Mouse (Mus musculus) forebrain, embryonic 15.5 days (tissue): Measurements from ENCODE around the gene Slc10a4. TPM values are rescaled to one million over a fixed set of nuclear protein-coding genes. Genes with fewer than 3 reads are reported as not detected.
A peak's percentile ranks its signal among the peaks of the same experiment; 100 is the strongest.

Experiments used
- ATAC-seq: fragments of 200-750 bp; cut with Nextera tagmentation; replicated peaks from 2 replicates; pipeline ENCODE4 v1.8.0; 2017; ENCODE audit warnings: mild to moderate bottlenecking, moderate TSS enrichment, moderate library complexity
- H3K27ac ChIP-seq: fragments of 300-500 bp; sonication (generic); replicated peaks from 2 replicates; pipeline ENCODE4 v1.5.1; 2015; ENCODE audit warnings: mild to moderate bottlenecking, inconsistent platforms
- H3K27me3 ChIP-seq: fragments of 300-500 bp; sonication (generic); 2 replicates; pipeline ENCODE4 v1.6.1; 2015; ENCODE audit warnings: inconsistent platforms
- H3K36me3 ChIP-seq: fragments of 300-500 bp; sonication (generic); 2 replicates; pipeline ENCODE4 v1.6.1; 2015; ENCODE audit warnings: mild to moderate bottlenecking, inconsistent platforms
- H3K4me1 ChIP-seq: fragments of 300-500 bp; sonication (generic); 2 replicates; pipeline ENCODE4 v1.6.1; 2015; ENCODE audit warnings: inconsistent platforms
- H3K4me2 ChIP-seq: fragments of 300-500 bp; sonication (generic); replicated peaks from 2 replicates; pipeline ENCODE4 v1.6.1; 2015; ENCODE audit warnings: mild to moderate bottlenecking, inconsistent platforms
- H3K4me3 ChIP-seq: fragments of 300-500 bp; sonication (generic); 2 replicates; pipeline ENCODE4 v1.5.1; 2015; ENCODE audit warnings: mild to moderate bottlenecking, inconsistent platforms
- H3K9ac ChIP-seq: fragments of 300-500 bp; sonication (generic); replicated peaks from 2 replicates; pipeline ENCODE4 v1.6.1; 2015; ENCODE audit warnings: mild to moderate bottlenecking, inconsistent platforms
- H3K9me3 ChIP-seq: fragments of 300-500 bp; sonication (generic); 2 replicates; pipeline ENCODE4 v1.6.1; 2016; ENCODE audit warnings: inconsistent platforms
- WGBS: fragments of 180-500 bp; shearing (Covaris S2); methylation state at CpG from one replicate; pipeline ENCODE4 v1.1.7; 2015; ENCODE audit warnings: mixed read lengths; 5-methylcytosine and 5-hydroxymethylcytosine counted together
- polyA plus RNA-seq: library from polyadenylated mRNA; unstranded; fragments of >200 nt; fragmentation: Nextera tagmentation; extraction: Ambion mirVana; gene quantifications from 2 replicates; pipeline ENCODE4 v1.2.1, GENCODE M21; 2015

Slc10a4 gene
- 15.6 and 18.5 TPM in 2 replicates for polyA plus RNA-seq

DNA sequence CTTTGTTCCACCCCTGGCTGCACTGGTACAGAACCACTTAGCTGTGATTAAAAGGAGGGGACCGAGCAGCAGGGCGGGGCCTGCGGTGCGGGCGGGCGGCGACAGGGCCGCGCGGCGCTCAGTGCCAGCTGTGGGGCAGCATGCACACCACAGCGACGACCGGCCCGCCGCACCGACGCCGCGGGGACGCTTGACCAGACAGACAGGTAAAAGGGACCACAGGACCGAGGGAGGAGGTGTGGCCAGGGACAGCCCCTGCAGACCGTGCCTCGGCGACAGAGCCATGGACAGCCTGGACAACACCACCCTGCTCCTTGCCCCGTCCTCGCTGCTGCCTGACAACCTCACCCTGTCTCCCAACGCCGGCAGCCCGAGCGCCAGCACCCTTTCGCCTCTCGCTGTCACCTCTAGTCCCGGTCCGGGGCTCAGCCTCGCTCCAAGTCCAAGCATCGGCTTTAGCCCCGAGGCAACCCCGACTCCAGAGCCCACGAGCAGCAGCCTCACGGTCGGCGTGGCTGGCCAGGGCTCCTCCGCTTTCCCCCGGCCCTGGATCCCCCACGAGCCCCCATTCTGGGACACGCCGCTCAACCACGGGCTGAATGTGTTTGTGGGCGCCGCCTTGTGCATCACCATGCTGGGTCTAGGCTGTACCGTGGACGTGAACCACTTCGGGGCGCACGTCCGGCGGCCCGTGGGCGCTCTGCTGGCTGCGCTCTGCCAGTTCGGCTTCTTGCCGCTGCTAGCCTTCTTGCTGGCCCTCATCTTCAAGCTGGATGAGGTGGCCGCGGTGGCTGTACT, at the start of gene Slc10a4:
Gene Slc10a4 (plus strand): TSS at position 100 of the 798 bp plus-strand sequence.
- Histone ChIP-seq H3K9ac (peak within 1 kb of the TSS; percentile 55), H3K36me3 (no peaks in the 10 kb centered on the region), H3K4me1 (peaks cover 10% of the 10 kb centered on the region; the same call in 1 of the 2 replicates), H3K27me3 (peaks cover 5% of the 10 kb centered on the region; the same call in 1 of the 2 replicates), H3K4me2 (peak within 1 kb of the TSS; percentile 80), H3K4me3 (peak within 1 kb of the TSS; percentile 50), H3K9me3 (no peaks in the 10 kb centered on the region), H3K27ac (no peak within 1 kb of the TSS)
- peak; percentile 94 for ATAC-seq
- WGBS: 9% methylated on average over 65 of the region's 65 CpGs

DNA sequence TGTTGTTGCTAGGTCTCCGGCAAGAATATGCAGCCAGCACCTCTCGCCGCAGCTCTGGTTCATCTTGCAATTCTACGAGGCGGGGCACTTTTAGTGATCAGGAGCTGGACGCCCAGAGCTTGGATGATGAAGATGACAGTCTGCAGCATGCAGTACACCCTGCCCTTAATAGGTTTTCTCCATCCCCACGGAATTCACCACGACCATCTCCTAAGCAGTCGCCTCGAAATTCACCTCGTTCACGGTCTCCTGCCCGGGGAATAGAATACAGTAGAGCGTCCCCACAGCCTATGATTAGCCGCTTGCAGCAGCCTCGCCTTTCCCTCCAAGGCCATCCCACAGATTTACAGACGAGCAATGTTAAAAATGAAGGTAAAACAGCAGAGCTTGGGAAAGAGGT, 49.4 kb upstream of the Slc10a4 start:
- H3K27ac ChIP-seq: no peak overlapping the region
- peaks cover 18% of the 10 kb centered on the region for H3K36me3 ChIP-seq
- WGBS: 92% methylated on average over 17 of the region's 17 CpGs

DNA sequence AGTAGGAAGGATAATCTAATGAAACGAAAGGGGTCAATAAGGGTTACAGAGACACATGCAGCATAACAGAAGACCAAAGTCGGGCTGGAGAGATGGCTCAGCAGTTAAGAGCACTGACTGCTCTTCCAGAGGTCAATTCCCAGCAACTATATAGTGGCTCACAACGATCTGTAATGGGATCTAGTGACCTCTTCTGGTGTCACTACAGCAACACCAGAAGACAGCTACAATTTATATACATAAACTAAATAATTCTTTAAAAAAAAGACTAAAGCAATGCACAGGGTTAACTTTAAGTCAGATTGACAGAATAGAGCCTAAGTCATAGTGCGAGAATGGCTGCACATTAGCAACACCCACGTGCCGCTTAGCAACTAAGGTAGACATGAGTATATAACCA, 46.6 kb upstream of the Slc10a4 start:
- H3K36me3 ChIP-seq: peaks cover 18% of the 10 kb centered on the region
- no peaks in the 10 kb centered on the region for H3K27me3 ChIP-seq
- H3K4me3 ChIP-seq: no peak overlapping the region
- whole genome bisulfite sequencing: 83% methylated on average over 6 of the region's 6 CpGs
- H3K27ac ChIP-seq: no peak overlapping the region
- no peak overlapping the region for H3K9ac ChIP-seq
- no peak for ATAC-seq
- no peaks in the 10 kb centered on the region for H3K4me1 ChIP-seq
- H3K9me3 ChIP-seq: no peaks in the 10 kb centered on the region
- no peak overlapping the region for H3K4me2 ChIP-seq

More for the DNA sequence above, 49.4 kb upstream of the Slc10a4 start:
- no peak overlapping the region for H3K4me3 ChIP-seq
- H3K9ac ChIP-seq: no peak overlapping the region
- no peak overlapping the region for H3K4me2 ChIP-seq
- H3K27me3 ChIP-seq: no peaks in the 10 kb centered on the region
- H3K4me1 ChIP-seq: no peaks in the 10 kb centered on the region
- H3K9me3 ChIP-seq: no peaks in the 10 kb centered on the region
- ATAC-seq: no peak

DNA sequence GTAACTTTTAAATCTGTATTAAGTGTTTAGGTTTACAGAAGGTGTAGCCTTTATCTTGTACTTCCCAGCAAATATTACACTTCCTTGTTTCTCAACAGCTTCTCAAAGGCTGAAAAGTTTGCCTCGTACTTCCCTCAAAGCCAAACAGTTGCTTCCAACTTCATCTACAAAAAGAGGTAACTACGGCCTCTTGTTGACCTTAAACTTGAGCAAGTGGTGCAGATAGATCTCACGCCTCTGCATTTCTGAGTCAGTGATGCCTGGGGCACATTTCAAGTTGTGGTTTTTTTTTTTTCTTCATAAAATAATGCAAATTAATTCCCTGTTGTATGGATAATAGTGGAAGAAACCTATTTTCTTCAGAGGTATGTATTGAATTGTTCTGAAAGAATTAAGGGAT, 41.0 kb upstream of the Slc10a4 start:
- no peak overlapping the region for H3K27ac ChIP-seq
- no peak overlapping the region for H3K4me2 ChIP-seq
- peaks cover 5% of the 10 kb centered on the region; the same call in 1 of the 2 replicates for H3K36me3 ChIP-seq
- no peak for ATAC-seq
- H3K9me3 ChIP-seq: no peaks in the 10 kb centered on the region
- no peaks in the 10 kb centered on the region for H3K27me3 ChIP-seq
- 90% methylated on average over 3 of the region's 3 CpGs for WGBS
- H3K4me1 ChIP-seq: no peaks in the 10 kb centered on the region
- no peak overlapping the region for H3K4me3 ChIP-seq
- no peak overlapping the region for H3K9ac ChIP-seq

DNA sequence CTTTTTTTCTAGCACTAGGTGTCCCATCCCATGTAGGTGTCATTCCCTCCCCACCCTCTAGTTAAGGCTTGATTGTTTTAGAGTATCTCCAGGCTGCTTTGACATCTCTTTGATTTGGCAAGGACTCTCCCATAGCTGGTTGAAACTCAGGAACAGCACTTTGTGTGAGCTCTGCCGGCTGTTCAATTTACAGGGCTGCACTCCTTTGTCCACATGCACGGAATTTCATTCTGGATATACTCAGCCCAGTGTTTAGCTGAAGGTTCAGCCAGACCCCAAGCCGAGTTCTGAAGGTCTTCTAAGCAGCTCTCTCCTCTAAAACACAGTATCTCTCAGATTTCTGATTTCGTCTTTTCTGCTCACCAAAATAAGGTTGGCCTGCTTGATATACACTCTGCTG, 34.2 kb upstream of the Slc10a4 start:
- no peaks in the 10 kb centered on the region for H3K9me3 ChIP-seq
- H3K4me3 ChIP-seq: no peak overlapping the region
- H3K9ac ChIP-seq: no peak overlapping the region
- 53% methylated on average over 4 of the region's 4 CpGs for WGBS
- H3K4me1 ChIP-seq: no peaks in the 10 kb centered on the region
- no peak for ATAC-seq
- H3K27ac ChIP-seq: no peak overlapping the region
- no peaks in the 10 kb centered on the region for H3K27me3 ChIP-seq
- H3K4me2 ChIP-seq: no peak overlapping the region
- peaks cover 27% of the 10 kb centered on the region for H3K36me3 ChIP-seq

DNA sequence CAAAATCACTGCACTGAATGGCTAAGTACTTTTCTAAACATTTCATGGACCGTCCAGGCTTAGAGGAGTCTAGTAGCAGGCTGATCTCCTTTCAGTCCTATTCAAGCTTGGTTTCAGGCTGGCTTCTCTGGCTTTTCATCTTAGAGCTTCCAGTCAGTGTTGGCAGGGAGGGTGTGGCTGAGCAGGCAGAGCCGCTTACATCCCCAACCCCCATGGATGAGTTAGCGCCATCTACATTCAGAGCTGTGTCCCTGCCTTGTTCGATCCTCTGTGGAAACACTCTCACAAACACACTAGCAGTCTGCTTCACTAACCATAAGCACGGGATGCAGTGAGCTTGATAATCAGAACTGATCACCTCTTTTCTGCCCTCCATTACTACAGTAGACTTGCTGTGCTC, 33.7 kb upstream of the Slc10a4 start:
- no peaks in the 10 kb centered on the region for H3K27me3 ChIP-seq
- ATAC-seq: no peak
- no peak overlapping the region for H3K27ac ChIP-seq
- H3K4me3 ChIP-seq: no peak overlapping the region
- H3K4me1 ChIP-seq: no peaks in the 10 kb centered on the region
- 42% methylated on average over 5 of the region's 5 CpGs for WGBS
- no peak overlapping the region for H3K4me2 ChIP-seq
- H3K9ac ChIP-seq: no peak overlapping the region
- H3K9me3 ChIP-seq: no peaks in the 10 kb centered on the region
- H3K36me3 ChIP-seq: peaks cover 27% of the 10 kb centered on the region

DNA sequence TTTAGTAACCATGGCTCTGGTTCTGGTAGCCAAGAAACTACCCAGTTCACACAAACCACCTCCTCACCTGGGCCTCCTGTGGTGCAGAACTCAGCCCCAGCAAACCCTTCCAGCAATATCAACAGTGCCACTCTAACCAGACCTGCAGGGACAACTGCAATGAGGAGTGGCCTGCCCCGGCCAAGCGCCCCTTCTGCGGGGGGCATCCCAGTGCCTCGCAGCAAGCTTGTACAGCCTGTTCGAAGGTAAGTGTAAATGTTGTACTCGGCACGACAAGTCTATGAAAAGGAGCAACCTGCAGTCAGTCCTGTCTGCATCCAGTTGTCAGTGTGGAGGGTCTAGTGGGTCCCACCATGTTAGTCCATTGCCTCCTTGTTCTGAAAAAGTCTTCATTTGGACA, 32.1 kb upstream of the Slc10a4 start, which contains the start of gene Gm10135:
Gene Gm10135 (minus strand): TSS at position 101 of the 400 bp plus-strand sequence.
- no peak within 1 kb of the TSS for H3K4me2 ChIP-seq
- no peaks in the 10 kb centered on the region for H3K4me1 ChIP-seq
- no peaks in the 10 kb centered on the region for H3K9me3 ChIP-seq
- H3K36me3 ChIP-seq: peaks cover 28% of the 10 kb centered on the region
- H3K9ac ChIP-seq: no peak within 1 kb of the TSS
- no peak for ATAC-seq
- H3K27ac ChIP-seq: no peak within 1 kb of the TSS
- WGBS: 98% methylated on average over 7 of the region's 7 CpGs
- H3K4me3 ChIP-seq: no peak within 1 kb of the TSS
- no peaks in the 10 kb centered on the region for H3K27me3 ChIP-seq

DNA sequence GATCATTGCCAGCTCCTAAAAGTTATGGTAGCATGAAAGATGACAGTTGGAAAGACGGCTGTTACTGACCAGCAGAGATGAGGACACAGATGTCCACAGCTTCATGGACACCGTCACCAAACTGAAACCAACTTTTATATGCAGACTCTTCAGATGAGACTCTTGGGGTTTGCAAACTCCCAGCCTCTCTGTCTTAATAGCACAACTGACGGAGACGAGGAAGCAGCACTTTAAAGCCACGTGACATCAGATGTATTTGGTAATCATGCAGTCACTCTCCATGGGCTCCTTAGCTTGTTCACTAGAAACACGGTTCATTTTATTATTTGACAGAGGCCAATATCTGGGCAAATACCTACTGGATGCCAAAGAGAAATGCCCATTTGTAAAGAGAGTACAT, 30.7 kb upstream of the Slc10a4 start:
- Histone ChIP-seq H3K4me3 (no peak overlapping the region), H3K9me3 (no peaks in the 10 kb centered on the region), H3K4me2 (no peak overlapping the region), H3K4me1 (no peaks in the 10 kb centered on the region), H3K36me3 (peaks cover 32% of the 10 kb centered on the region), H3K27ac (no peak overlapping the region), H3K27me3 (no peaks in the 10 kb centered on the region), H3K9ac (no peak overlapping the region)
- WGBS: 93% methylated on average over 6 of the region's 6 CpGs
- no peak for ATAC-seq

DNA sequence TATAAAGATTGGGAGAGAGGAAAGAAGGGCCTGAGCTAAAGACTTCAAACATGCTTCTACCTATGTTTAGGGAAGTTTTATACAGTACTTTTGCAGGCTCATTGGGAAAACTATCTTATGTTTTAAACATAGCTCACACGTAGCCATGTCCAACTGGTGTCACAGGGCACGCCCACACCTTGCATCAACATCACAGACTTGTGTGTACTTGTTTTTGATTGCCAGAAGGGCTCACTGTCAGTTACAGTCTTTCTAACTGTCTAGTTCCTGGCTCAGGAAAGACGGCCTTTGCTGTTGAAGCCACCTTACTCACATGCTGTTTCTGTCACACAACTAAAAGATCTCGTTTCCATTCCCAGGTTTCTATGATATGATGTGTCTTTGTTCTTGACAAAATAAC, 30.1 kb upstream of the Slc10a4 start:
- no peaks in the 10 kb centered on the region for H3K9me3 ChIP-seq
- ATAC-seq: no peak
- 79% methylated on average over 4 of the region's 4 CpGs for WGBS
- H3K36me3 ChIP-seq: peaks cover 32% of the 10 kb centered on the region
- H3K4me3 ChIP-seq: no peak overlapping the region
- no peak overlapping the region for H3K27ac ChIP-seq
- no peaks in the 10 kb centered on the region for H3K27me3 ChIP-seq
- H3K4me2 ChIP-seq: no peak overlapping the region
- no peaks in the 10 kb centered on the region for H3K4me1 ChIP-seq
- no peak overlapping the region for H3K9ac ChIP-seq

DNA sequence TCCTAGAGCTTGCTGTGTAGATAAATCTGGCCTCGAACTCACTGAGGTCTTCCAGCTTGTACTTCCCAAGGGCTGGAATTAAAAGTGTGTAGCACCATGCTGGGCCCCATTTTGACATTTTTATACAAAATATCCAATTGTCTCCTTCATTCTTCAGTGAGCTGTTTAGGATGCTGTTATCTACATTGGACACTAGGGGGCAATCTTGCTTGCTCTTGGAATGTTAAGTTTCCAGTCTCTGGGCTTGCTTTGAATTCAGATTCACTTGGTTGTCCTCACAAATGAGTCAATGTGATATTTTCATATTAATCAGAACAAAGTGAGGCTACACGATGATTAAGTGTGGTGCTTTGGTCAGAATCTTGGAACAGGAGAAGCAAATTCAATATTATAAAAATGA, 22.6 kb upstream of the Slc10a4 start:
- no peak overlapping the region for H3K4me3 ChIP-seq
- H3K4me1 ChIP-seq: no peaks in the 10 kb centered on the region
- no peak overlapping the region for H3K9ac ChIP-seq
- 5% methylated on average over 2 of the region's 2 CpGs for WGBS
- ATAC-seq: no peak; the same call in 1 of the 2 replicates
- H3K27ac ChIP-seq: no peak overlapping the region
- no peak overlapping the region for H3K4me2 ChIP-seq
- no peaks in the 10 kb centered on the region for H3K27me3 ChIP-seq
- H3K9me3 ChIP-seq: no peaks in the 10 kb centered on the region
- peaks cover 9% of the 10 kb centered on the region; the same call in 1 of the 2 replicates for H3K36me3 ChIP-seq

DNA sequence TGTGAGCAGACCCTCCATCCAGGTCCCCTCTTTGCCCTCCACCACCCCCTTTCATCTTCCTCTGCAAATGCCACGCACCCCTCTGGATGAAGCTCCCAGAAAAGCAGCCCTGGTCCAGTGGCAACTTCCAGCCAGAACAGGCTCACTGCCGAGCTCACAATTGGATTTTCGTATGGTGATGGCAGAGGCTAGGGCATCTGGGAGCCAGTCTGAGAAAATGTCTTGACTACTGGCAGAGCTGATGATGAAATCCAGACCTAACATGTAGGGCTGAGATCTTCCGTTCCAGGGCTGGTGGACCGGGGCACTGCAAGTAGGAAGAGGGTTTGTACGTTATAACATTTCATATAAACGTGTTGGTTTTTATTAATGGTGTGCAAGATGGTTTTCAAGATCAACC, 18.9 kb upstream of the Slc10a4 start:
- ATAC-seq: no peak
- WGBS: 94% methylated on average over 7 of the region's 7 CpGs

DNA sequence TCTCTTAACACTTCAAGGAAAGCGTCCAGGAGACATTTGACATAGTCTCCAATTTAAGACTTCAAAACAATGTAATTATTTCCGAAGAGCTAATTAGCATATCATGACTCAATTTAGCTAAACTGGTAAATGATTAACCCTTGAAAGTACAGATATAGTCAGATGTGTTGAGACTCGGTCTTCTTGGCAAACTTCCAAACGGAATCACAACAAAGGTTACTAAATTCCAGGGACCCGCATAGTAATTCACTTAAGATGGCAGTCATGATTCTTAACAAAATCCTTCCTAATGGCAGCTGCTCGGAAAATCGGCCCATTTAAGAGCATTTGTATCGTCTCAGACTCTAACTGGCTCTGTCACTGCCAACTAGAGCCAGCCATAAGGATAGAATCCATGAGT, 16.9 kb upstream of the Slc10a4 start:
- H3K4me1 ChIP-seq: peaks cover 10% of the 10 kb centered on the region; the same call in 1 of the 2 replicates
- H3K9me3 ChIP-seq: no peaks in the 10 kb centered on the region
- no peak overlapping the region for H3K9ac ChIP-seq
- no peak overlapping the region for H3K27ac ChIP-seq
- H3K36me3 ChIP-seq: no peaks in the 10 kb centered on the region
- WGBS: 23% methylated on average over 8 of the region's 8 CpGs
- H3K4me2 ChIP-seq: no peak overlapping the region
- no peak for ATAC-seq
- no peaks in the 10 kb centered on the region for H3K27me3 ChIP-seq
- no peak overlapping the region for H3K4me3 ChIP-seq

More for the DNA sequence above, 18.9 kb upstream of the Slc10a4 start:
- H3K27ac ChIP-seq: no peak overlapping the region
- 0 out of 2 replicates have a peak, but pooled peaks cover 6% of the 10 kb centered on the region for H3K4me1 ChIP-seq
- H3K9me3 ChIP-seq: no peaks in the 10 kb centered on the region
- H3K4me3 ChIP-seq: no peak overlapping the region
- no peaks in the 10 kb centered on the region for H3K27me3 ChIP-seq
- no peaks in the 10 kb centered on the region for H3K36me3 ChIP-seq
- H3K4me2 ChIP-seq: no peak overlapping the region
- H3K9ac ChIP-seq: no peak overlapping the region
